In the genomic region with DNA sequence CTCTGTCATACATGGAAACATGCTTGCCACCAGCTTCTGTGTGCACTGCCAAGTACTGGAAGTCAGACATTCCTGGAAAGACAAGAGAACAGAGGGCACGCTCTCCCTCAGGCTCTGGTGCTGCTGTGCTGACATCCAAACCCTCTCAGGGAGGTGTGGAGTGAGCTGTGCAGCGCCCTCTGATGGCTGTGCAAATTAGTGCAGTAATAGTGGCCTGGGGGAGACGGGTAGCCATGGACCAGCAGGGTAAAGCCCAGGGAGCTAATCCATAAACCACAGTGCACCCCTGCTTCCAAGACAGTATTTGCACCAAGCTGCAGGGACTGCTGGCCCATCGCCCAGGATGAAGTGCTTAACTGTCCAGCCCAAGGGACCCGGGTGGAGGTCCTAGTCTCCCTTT, we compare ENCODE assay signal across 10 mouse cellular contexts. TPM values are rescaled to one million over a fixed set of nuclear protein-coding genes. Genes with fewer than 3 reads are reported as not detected.
DNase-seq lines count a peak whose midpoint lies in the region; ATAC-seq lines count a peak whose summit lies in the region.
"Had no signal": no experiment of that assay in that cellular context is flagged by ENCODE, and none has a peak within 500 bp of the region (broad histone marks: within the 10 kb centered on the region; RNA-seq: fewer than 3 reads in every experiment).

No protein-coding gene starts in this region.

- ATAC-seq in midbrain, embryonic 11.5 days (ENCODE audit: low FRiP score): no peak
- ATAC-seq in midbrain, embryonic 15.5 days (replicated peaks): no peak
- ATAC-seq in common myeloid progenitor, adult 5-6 weeks (replicated peaks; ENCODE audit: low read depth, poor library complexity, severe bottlenecking): 0 out of 2 replicates have a peak, but pooled peaks have one; percentile 26
- ATAC-seq in intestine, embryonic 15.5 days: no peak

- H3K9me3 ChIP-seq in midbrain, embryonic 11.5 days (ENCODE audit: control insufficient read depth, low read length): no peaks in the 10 kb centered on the region
- H3K9me3 ChIP-seq in midbrain, embryonic 15.5 days: no peaks in the 10 kb centered on the region
- H3K9me3 ChIP-seq in intestine, embryonic 15.5 days: no peaks in the 10 kb centered on the region
- H3K9me3 ChIP-seq: liver, embryonic 15.5 days had no signal

- peaks cover 5% of the 10 kb centered on the region for H3K4me1 ChIP-seq in midbrain, embryonic 11.5 days (ENCODE audit: control insufficient read depth, insufficient read depth, low read length)
- H3K4me1 ChIP-seq in midbrain, embryonic 15.5 days: peaks cover 18% of the 10 kb centered on the region
- 0 out of 2 replicates have a peak, but pooled peaks cover 5% of the 10 kb centered on the region for H3K4me1 ChIP-seq in intestine, embryonic 15.5 days (replicated peaks)

- H3K36me3 ChIP-seq in midbrain, embryonic 11.5 days (ENCODE audit: control insufficient read depth, insufficient read depth, low read length): peaks cover 32% of the 10 kb centered on the region
- peaks cover 32% of the 10 kb centered on the region for H3K36me3 ChIP-seq in midbrain, embryonic 15.5 days (replicated peaks)
- peaks cover 27% of the 10 kb centered on the region for H3K36me3 ChIP-seq in intestine, embryonic 15.5 days

- no peak overlapping the region for H3K27ac ChIP-seq in midbrain, embryonic 11.5 days (ENCODE audit: low read depth, low read length)
- no peak overlapping the region for H3K27ac ChIP-seq in midbrain, embryonic 15.5 days
- H3K27ac ChIP-seq in intestine, embryonic 15.5 days: no peak overlapping the region
- H3K27ac ChIP-seq: liver, embryonic 15.5 days had no signal

- H3K9ac ChIP-seq in midbrain, embryonic 11.5 days (ENCODE audit: low read length): no peak overlapping the region
- H3K9ac ChIP-seq in midbrain, embryonic 15.5 days: no peak overlapping the region
- H3K9ac ChIP-seq in intestine, embryonic 15.5 days: no peak overlapping the region
- H3K9ac ChIP-seq: liver, embryonic 15.5 days had no signal

- H3K27me3 ChIP-seq in midbrain, embryonic 11.5 days (ENCODE audit: control insufficient read depth, insufficient read depth, low read length): no peaks in the 10 kb centered on the region
- no peaks in the 10 kb centered on the region for H3K27me3 ChIP-seq in midbrain, embryonic 15.5 days (replicated peaks)
- no peaks in the 10 kb centered on the region for H3K27me3 ChIP-seq in intestine, embryonic 15.5 days (replicated peaks)
- H3K27me3 ChIP-seq: liver, embryonic 15.5 days had no signal

- DNase-seq in embryo, embryonic 10.5 days (ENCODE audit: low spot score): peak; percentile 26
- no peak for DNase-seq in embryo, embryonic 11 days
- DNase-seq in midbrain, embryonic 11.5 days (ENCODE audit: low spot score, missing footprints): peak; percentile 79
- DNase-seq in retina, embryonic 14.5 days (ENCODE audit: low spot score): peak; percentile 47
- no peak for DNase-seq in heart, adult 11 months

- WGBS in midbrain, embryonic 11.5 days: 68% methylated on average over 5 of the region's 5 CpGs
- 68% methylated on average over 5 of the region's 5 CpGs for WGBS in midbrain, embryonic 15.5 days
- WGBS in intestine, embryonic 15.5 days: 72% methylated on average over 5 of the region's 5 CpGs

- no peak overlapping the region for H3K4me3 ChIP-seq in midbrain, embryonic 11.5 days (ENCODE audit: low read depth, low read length)
- no peak overlapping the region for H3K4me3 ChIP-seq in midbrain, embryonic 15.5 days
- no peak overlapping the region for H3K4me3 ChIP-seq in intestine, embryonic 15.5 days (replicated peaks)
- H3K4me3 ChIP-seq: liver, embryonic 15.5 days had no signal

- no peak overlapping the region for H3K4me2 ChIP-seq in midbrain, embryonic 11.5 days
- no peak overlapping the region for H3K4me2 ChIP-seq in midbrain, embryonic 15.5 days
- no peak overlapping the region for H3K4me2 ChIP-seq in intestine, embryonic 15.5 days (replicated peaks)
- H3K4me2 ChIP-seq: liver, embryonic 15.5 days had no signal

RNA-seq across cellular contexts. Expression of gene Gtf3c5, which starts 5.5 kb away (rescaled TPM):
- polyA plus RNA-seq in midbrain, embryonic 11.5 days (2014; fragmentation: Nextera tagmentation; extraction: Ambion mirVana): 38.8 and 40.5 TPM in 2 replicates
- 48.2 and 49.2 TPM in 2 replicates for polyA plus RNA-seq in midbrain, embryonic 15.5 days (2015; fragmentation: Nextera tagmentation; extraction: Ambion mirVana)
- total RNA-seq in common myeloid progenitor, adult 5-6 weeks (2017): 9.7 and 19.0 TPM in 2 replicates
- 31.8 and 33.8 TPM in 2 replicates for polyA plus RNA-seq in intestine, embryonic 15.5 days (2015; fragmentation: Nextera tagmentation; extraction: Ambion mirVana)

RNA-seq across cellular contexts. Expression of gene Cel, which starts 14.8 kb away (rescaled TPM):
- polyA plus RNA-seq in midbrain, embryonic 11.5 days (2014; fragmentation: Nextera tagmentation; extraction: Ambion mirVana): 0.07 TPM in 1 of 2 replicates, not detected in the other
- 0.10 and 0.13 TPM in 2 replicates for polyA plus RNA-seq in midbrain, embryonic 15.5 days (2015; fragmentation: Nextera tagmentation; extraction: Ambion mirVana)
- not detected in 2 replicates for total RNA-seq in common myeloid progenitor, adult 5-6 weeks (2017)
- 159 and 428 TPM in 2 replicates for polyA plus RNA-seq in intestine, embryonic 15.5 days (2015; fragmentation: Nextera tagmentation; extraction: Ambion mirVana)
- total RNA-seq: gastrocnemius, postnatal 4 days had no signal

RNA-seq across cellular contexts. Expression of gene Gfi1b, which starts 43.8 kb away (rescaled TPM):
- 2.8 and 3.3 TPM in 2 replicates for polyA plus RNA-seq in midbrain, embryonic 11.5 days (2014; fragmentation: Nextera tagmentation; extraction: Ambion mirVana)
- polyA plus RNA-seq in midbrain, embryonic 15.5 days (2015; fragmentation: Nextera tagmentation; extraction: Ambion mirVana): not detected in 2 replicates
- total RNA-seq in common myeloid progenitor, adult 5-6 weeks (2017): 29.5 and 30.7 TPM in 2 replicates
- 1.1 and 1.5 TPM in 2 replicates for polyA plus RNA-seq in intestine, embryonic 15.5 days (2015; fragmentation: Nextera tagmentation; extraction: Ambion mirVana)

Comparison
In these comparisons a context has a peak if more than half of its experiments do, and no peak if none do; other contexts are left out.
1. DNase-seq: peak in embryo, embryonic 10.5 days (single experiment), midbrain, embryonic 11.5 days (single experiment) and retina, embryonic 14.5 days (single experiment); none in embryo, embryonic 11 days (single experiment) and heart, adult 11 months (single experiment).
2. RNA of gene Cel, which starts 14.8 kb away (polyA plus RNA-seq): 159 to 428 TPM in intestine, embryonic 15.5 days; 0.10 to 0.13 TPM in midbrain, embryonic 15.5 days and 0.07 TPM in midbrain, embryonic 11.5 days; every median in the first group is over 100 times any median in the second.